Comparison of ENCODE assay signal across 9 mouse cellular contexts in the genomic region with DNA sequence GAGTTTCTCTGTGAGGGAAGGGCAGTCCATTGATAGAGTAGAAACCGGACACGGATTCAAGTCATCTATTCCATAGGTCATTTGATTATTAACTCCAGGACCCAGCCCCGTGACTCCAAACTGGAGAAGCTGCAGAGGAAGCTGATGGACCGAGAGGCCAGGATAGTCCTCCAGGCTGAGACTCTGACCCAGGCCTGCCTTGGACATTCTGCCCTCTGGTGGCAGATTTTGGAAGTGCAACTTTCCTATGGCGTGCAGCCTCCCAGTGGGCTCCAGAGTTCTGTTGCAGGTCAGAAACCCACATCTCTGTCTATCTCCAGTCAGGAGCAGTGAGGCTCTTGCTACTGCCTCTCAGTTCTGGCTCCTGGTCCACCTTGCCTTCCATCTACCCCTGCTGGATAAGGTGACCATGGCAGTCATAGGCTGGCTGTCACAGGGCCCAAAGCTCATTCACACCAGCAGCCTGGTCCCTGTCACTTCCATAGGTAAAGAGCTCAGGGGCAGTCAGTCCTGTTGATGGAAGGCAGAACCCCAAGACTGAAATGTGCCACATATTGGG. TPM values are rescaled to one million over a fixed set of nuclear protein-coding genes. Genes with fewer than 3 reads are reported as not detected.
DNase-seq lines count a peak whose midpoint lies in the region; ATAC-seq and TF ChIP-seq lines count a peak whose summit lies in the region.
"Had no signal": no experiment of that assay in that cellular context is flagged by ENCODE, and none has a peak within 500 bp of the region (broad histone marks: within the 10 kb centered on the region; RNA-seq: fewer than 3 reads in every experiment).

No protein-coding gene starts in this region.

- H3K27ac ChIP-seq in layer of hippocampus, adult 2 months = no peak overlapping the region
- no peak overlapping the region for H3K27ac ChIP-seq in embryonic facial prominence, embryonic 11.5 days (replicated peaks; ENCODE audit: low read depth, low read length)
- no peak overlapping the region for H3K27ac ChIP-seq in hindbrain, embryonic 12.5 days
- H3K27ac ChIP-seq in limb, embryonic 10.5 days = no peak overlapping the region

- ATAC-seq in embryonic facial prominence, embryonic 11.5 days (replicated peaks; ENCODE audit: insufficient number of reproducible peaks, low FRiP score, low TSS enrichment, low read depth) = 0 out of 2 replicates have a peak, but pooled peaks have one; percentile 54
- peak; percentile 57; the same call in 1 of the 2 replicates for ATAC-seq in hindbrain, embryonic 12.5 days (ENCODE audit: low FRiP score)

- H3K36me3 ChIP-seq in embryonic facial prominence, embryonic 11.5 days (replicated peaks; ENCODE audit: control insufficient read depth, insufficient read depth, low read depth, low read length) = no peaks in the 10 kb centered on the region
- H3K36me3 ChIP-seq in hindbrain, embryonic 12.5 days = no peaks in the 10 kb centered on the region
- H3K36me3 ChIP-seq in limb, embryonic 10.5 days = no peaks in the 10 kb centered on the region

- peak; percentile 90 for TF ChIP-seq CTCF in layer of hippocampus, adult 2 months (conservative IDR thresholded peaks at IDR 0.05)

- no peak overlapping the region for H3K4me2 ChIP-seq in embryonic facial prominence, embryonic 11.5 days (ENCODE audit: low read depth, low read length)
- no peak overlapping the region for H3K4me2 ChIP-seq in hindbrain, embryonic 12.5 days (replicated peaks)

- 41% methylated on average over 5 of the region's 5 CpGs for WGBS in embryonic facial prominence, embryonic 11.5 days
- 43% methylated on average over 5 of the region's 5 CpGs for WGBS in hindbrain, embryonic 12.5 days
- 49% methylated on average over 5 of the region's 5 CpGs for WGBS in limb, embryonic 10.5 days

- H3K27me3 ChIP-seq in embryonic facial prominence, embryonic 11.5 days (ENCODE audit: control insufficient read depth, insufficient read depth, low read length) = no peaks in the 10 kb centered on the region
- no peaks in the 10 kb centered on the region; the same call in 1 of the 2 replicates for H3K27me3 ChIP-seq in hindbrain, embryonic 12.5 days
- no peaks in the 10 kb centered on the region for H3K27me3 ChIP-seq in limb, embryonic 10.5 days (ENCODE audit: low read depth, poor library complexity, severe bottlenecking)

- no peak overlapping the region for H3K9ac ChIP-seq in embryonic facial prominence, embryonic 11.5 days (replicated peaks; ENCODE audit: low read length)
- H3K9ac ChIP-seq in hindbrain, embryonic 12.5 days = no peak overlapping the region

- H3K4me3 ChIP-seq in layer of hippocampus, adult 2 months = no peak overlapping the region
- no peak overlapping the region for H3K4me3 ChIP-seq in embryonic facial prominence, embryonic 11.5 days (ENCODE audit: low read depth, low read length)
- H3K4me3 ChIP-seq in hindbrain, embryonic 12.5 days = no peak overlapping the region
- no peak overlapping the region for H3K4me3 ChIP-seq in limb, embryonic 10.5 days
- H3K4me3 ChIP-seq: erythroblast, embryonic 14.5 days had no signal

- H3K4me1 ChIP-seq in embryonic facial prominence, embryonic 11.5 days (ENCODE audit: control insufficient read depth, insufficient read depth, low read length) = no peaks in the 10 kb centered on the region
- no peaks in the 10 kb centered on the region for H3K4me1 ChIP-seq in hindbrain, embryonic 12.5 days
- no peaks in the 10 kb centered on the region for H3K4me1 ChIP-seq in limb, embryonic 10.5 days

- no peaks in the 10 kb centered on the region for H3K9me3 ChIP-seq in embryonic facial prominence, embryonic 11.5 days (replicated peaks; ENCODE audit: control insufficient read depth, low read length)
- H3K9me3 ChIP-seq in hindbrain, embryonic 12.5 days (replicated peaks) = no peaks in the 10 kb centered on the region
- H3K9me3 ChIP-seq in limb, embryonic 10.5 days (replicated peaks) = no peaks in the 10 kb centered on the region

- peak; percentile 24 to 71 for DNase-seq in layer of hippocampus, adult 2 months (ENCODE audit: low spot score in 2 of 2)
- no peak for DNase-seq in layer of hippocampus, adult 9-10 months (ENCODE audit: low spot score)
- DNase-seq in adrenal gland, adult 8-10 months = peak; percentile 7
- DNase-seq in embryonic facial prominence, embryonic 11.5 days (ENCODE audit: low spot score) = peak; percentile 78
- DNase-seq in limb, embryonic 10.5 days (ENCODE audit: low spot score) = peak; percentile 81
- peak; percentile 59 for DNase-seq in naive thymus-derived CD4-positive, alpha-beta T cell, adult 2 months (ENCODE audit: low read depth)
- DNase-seq in thymus, postnatal 0 days (ENCODE audit: low spot score) = peak; percentile 54

RNA-seq across cellular contexts. Expression of gene Slc24a4, which starts 53.3 kb away (rescaled TPM):
- total RNA-seq in layer of hippocampus, adult 2 months (2021) = 10 to 100 TPM; 46.6 to 48.6 TPM
- 1 to 10 TPM in 2 of 4 experiments, under 1 TPM in 2; 0.86 to 1.7 (median 1.3) TPM for total RNA-seq in adrenal gland, adult 8-10 months (2022)
- polyA plus RNA-seq in embryonic facial prominence, embryonic 11.5 days (2014; fragmentation: Nextera tagmentation; extraction: Ambion mirVana) = 0.04 and 0.24 TPM in 2 replicates
- 1.0 and 1.2 TPM in 2 replicates for polyA plus RNA-seq in hindbrain, embryonic 12.5 days (2016; fragmentation: Nextera tagmentation; extraction: Ambion mirVana)
- polyA plus RNA-seq in limb, embryonic 10.5 days (2016; fragmentation: Nextera tagmentation; extraction: Ambion mirVana) = not detected in 2 replicates
- 1.1 and 1.6 TPM in 2 replicates for polyA plus RNA-seq in thymus, postnatal 0 days (2015; fragmentation: Nextera tagmentation; extraction: Ambion mirVana)
- polyA plus RNA-seq: erythroblast, embryonic 14.5 days had no signal
